Mouse (Mus musculus) cerebellum, postnatal 25 days (tissue): ENCODE measurements at regions not wholly inside any gene's neighbourhood (a gene's known extent, or its start where the extent isn't known, plus 50 kb on each side); places are given as distances from the start of the nearest gene placed in this dataset.

Experiments
- DNase-seq, 2 experiments: peaks; one replicate each; pipeline ENCODE4 v3.0.0; 2021; ENCODE audit warnings: mixed read lengths in 2 of 2

DNA sequence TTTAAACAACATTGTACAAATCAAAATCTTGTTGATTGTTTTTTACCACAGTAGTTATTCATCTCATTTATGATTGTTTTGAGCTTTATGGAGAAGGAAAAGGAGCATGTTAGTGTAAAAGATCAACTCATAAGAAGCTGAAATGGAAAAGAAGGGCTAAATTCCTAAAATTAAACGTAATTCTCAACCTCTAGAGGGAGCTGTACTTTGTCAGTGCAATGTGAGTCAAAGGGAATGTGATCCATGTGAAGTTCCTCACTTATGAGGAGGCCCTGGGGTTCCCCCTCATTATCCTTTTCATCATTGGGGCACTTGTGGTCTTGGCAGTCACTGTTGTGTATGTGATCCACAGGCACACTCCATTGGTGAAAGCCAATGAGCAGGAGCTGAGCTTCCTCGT, 54.0 kb upstream of the Vmn2r7 start:
- no peak for DNase-seq

- DNase-seq, result no peak
Observed at GRCm38 (mm10) chr3:64901317-64901892, 56.8 kb upstream of the Vmn2r7 start.

DNA sequence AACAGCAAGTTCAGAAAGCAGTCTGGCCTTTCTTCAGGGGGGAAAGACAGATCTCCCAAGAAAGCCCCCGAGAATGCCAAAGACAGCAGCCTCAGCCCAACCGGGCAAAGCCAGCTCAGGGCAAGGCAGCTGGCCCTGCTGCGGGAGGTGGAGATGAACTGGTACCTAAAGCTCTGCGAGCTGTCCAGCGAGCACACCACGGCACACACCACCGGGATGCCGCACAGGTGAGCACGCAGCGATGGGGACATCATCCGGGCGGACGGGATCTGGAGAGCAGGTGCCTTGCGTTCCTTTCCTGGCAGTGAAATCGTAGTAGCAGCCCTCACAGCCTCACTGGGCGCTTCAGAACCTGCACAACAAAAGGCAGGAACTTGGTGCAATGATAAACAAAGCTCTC, 104.7 kb upstream of the Vmn2r7 start:
- DNase-seq, result peak; percentile 52 to 58

DNA sequence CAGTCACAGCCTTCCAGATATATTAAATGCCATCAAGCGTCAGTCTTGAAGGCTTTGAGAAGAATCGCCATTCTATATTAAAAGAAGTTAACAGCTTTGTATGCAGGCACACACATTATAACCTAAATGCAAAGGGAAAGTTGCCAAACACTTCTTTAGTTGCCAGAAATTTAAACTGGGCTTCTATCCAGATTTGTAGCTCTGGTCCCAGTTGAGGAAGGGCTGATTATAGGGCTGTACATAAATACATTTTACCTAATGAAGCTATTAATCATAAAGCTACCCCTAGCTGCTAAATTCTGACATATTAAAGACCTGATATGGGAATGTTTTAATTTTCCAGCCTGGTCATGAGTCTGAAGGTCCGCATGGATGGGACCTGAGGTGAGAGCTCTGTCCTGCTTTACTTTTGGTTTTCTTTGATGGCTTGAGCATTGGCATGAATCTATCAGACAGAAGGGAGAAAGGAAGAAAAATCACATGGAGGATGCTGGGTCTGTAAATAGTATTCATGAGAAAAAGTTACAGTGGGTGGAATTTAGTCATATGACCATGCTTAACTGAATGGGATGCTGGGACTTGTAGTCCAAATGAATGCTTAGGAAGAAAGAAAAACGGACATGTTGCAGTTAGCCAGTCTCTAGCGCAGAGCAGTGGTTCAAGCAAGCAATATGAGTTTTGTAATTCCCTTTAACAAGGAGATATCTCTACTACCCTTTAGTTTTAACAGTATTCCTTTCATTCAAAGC, 120.3 kb upstream of the Vmn2r7 start:
- no peak for DNase-seq

- DNase-seq, result no peak
Observed at GRCm38 (mm10) chr3:64965416-64965980, 120.9 kb upstream of the Vmn2r7 start.

DNA sequence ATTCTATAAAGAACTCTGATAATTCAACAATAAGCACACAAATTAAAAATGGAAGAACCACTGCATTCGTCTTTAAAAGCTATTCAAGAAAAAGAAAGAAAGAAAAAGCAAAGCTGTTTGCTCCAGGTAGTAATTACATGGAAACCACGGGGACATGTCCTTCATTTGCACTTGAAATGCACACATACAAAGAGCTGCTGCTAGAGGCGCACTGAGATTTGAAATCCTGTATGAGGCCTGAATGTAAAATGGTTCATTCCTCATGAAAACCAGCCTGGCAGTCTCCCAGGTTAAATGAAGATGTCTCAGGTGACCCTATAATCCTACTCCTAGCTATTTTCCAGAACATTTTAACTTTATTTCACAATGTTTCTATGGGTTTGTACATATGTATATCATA, 123.7 kb upstream of the Vmn2r7 start:
- DNase-seq, result no peak

GRCm38 (mm10) chr3:64984369-64984768, 124.8 kb upstream of the Kcnab1 start:
- peak in 1 of 2 experiments; percentile 12 for DNase-seq

DNA sequence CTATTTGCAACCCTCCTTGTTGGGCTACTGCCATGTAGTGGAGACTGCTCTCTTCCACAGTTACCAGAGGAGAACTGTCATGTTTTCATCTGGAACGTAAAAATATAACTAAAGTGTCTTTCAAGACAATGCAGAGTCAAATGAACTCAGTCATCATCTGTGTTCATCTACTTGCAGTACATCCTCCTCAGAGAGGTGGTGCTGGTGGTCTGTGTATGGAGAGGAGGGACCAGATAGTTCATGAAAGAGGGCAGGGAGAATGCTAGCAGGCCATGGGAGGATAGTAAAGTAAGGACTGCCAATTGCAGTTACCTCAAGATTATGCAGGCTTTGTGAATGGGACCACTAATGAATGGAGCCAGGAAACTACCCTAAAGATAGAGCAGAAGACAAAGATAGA, 121.5 kb upstream of the Kcnab1 start:
- DNase-seq, result peak; percentile 38 to 58

GRCm38 (mm10) chr3:64996451-64996850, 112.7 kb upstream of the Kcnab1 start:
- no peak for DNase-seq

GRCm38 (mm10) chr3:64997552-64997951, 111.6 kb upstream of the Kcnab1 start:
- no peak for DNase-seq

- no peak for DNase-seq
Observed at GRCm38 (mm10) chr3:65001131-65001530, 108.1 kb upstream of the Kcnab1 start.

GRCm38 (mm10) chr3:65002578-65002977, 106.6 kb upstream of the Kcnab1 start:
- DNase-seq, result no peak

DNA sequence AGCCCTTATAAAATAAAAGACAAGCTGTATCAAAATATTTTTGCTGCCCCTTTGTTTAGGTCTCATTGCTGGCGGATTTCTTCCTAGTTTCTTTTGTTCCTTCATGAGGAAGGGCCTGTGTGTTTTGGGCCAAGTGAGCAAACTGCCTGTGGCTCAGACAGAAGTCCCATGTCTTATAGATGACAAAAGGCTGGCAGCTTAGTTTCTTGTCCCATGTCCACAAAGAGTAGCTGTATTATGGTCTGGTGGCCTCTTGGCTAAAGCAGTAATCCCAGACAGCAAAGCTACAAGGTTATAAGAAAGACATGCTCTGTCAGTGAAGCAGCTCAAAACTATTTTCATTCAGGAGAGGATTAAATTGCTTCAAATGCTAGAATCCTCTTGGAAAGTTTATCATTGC, 103.1 kb upstream of the Kcnab1 start:
- no peak for DNase-seq

DNA sequence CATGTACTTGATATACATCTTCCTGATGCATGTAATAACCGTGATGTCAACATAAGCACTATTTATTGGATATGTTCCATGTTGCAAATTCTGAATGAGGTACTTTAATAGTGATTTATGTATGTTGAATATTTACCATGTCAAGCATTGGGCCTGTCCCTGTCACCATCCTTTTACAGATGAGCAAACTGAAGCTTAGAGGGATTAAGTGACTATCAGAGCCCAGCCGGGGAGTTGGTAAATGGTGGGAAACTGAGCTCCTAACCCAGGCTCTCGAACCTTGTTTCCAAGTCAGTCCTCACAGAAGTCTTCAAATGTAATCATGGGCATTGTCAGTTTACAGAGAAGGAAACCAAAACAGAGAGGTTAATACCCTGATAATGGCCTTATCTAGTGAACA, 102.6 kb upstream of the Kcnab1 start:
- DNase-seq, result no peak

DNA sequence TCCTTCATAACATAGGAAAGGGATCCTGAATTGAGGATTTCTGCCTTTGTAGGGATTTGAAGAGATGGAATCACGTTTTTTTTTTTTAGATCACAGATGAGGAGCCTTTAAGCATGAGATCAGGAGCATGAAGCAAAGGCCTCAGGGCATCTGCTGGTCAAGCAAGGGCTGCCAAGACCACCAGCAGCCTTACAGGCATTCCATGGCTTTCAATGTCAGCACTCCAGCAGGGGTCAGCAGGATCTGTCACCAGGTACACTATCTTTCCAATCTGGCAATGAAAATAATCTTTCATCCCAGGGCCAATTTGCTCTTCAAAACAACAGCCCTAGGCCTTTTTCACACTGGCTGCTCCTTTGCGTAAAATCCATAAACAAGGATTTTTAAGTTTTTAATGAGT, 85.3 kb upstream of the Kcnab1 start:
- DNase-seq, result peak; percentile 49 to 68

DNA sequence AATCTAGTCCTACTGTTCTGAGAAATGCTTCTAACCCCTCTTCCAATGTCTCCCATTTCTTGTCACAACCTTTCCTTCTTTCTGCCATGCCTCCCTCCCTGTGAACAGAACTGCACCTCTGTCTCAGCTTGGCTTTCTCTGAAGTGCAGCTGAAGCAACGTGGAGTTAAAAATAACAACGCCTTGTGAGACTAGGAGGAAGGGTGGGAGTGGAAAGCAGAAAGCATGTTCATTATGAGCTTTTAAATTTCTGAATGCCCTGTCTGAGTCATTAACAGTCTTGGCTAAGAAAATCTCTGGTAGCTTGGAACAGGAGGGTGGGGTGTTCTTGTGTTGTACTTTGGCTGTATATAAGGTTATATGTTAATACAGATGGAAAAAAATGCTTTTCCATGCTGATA, 71.6 kb upstream of the Kcnab1 start:
- DNase-seq, result no peak

DNA sequence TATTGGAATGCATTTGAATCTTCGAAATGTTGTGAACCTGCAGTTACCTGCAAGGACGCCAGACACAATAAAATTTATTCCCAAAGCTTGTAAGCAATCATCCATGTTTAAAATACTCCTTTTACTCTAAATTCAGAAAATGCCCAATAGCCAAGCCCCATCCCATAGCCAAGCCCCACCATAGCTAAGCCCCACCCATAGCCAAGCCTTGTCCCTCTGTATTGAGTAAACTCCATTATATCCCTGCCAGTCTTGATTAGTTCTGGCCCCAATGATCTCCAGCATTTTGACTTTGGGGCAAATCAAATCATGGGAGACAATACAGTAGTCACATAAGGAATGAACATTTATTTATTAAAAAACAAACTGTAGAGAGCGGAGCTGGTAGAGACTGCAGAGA, 61.3 kb upstream of the Kcnab1 start:
- no peak for DNase-seq

- peak in 1 of 2 experiments; percentile 9 for DNase-seq
Observed at GRCm38 (mm10) chr3:65055401-65055800, 53.8 kb upstream of the Kcnab1 start.
